Mouse (Mus musculus): ENCODE data around the gene Heca.
"Not testable (repeated sequence)": the region's sequence is repeated elsewhere in the genome, so short reads cannot be mapped to it uniquely, and the experiment has no call there.

The Heca gene

DNA sequence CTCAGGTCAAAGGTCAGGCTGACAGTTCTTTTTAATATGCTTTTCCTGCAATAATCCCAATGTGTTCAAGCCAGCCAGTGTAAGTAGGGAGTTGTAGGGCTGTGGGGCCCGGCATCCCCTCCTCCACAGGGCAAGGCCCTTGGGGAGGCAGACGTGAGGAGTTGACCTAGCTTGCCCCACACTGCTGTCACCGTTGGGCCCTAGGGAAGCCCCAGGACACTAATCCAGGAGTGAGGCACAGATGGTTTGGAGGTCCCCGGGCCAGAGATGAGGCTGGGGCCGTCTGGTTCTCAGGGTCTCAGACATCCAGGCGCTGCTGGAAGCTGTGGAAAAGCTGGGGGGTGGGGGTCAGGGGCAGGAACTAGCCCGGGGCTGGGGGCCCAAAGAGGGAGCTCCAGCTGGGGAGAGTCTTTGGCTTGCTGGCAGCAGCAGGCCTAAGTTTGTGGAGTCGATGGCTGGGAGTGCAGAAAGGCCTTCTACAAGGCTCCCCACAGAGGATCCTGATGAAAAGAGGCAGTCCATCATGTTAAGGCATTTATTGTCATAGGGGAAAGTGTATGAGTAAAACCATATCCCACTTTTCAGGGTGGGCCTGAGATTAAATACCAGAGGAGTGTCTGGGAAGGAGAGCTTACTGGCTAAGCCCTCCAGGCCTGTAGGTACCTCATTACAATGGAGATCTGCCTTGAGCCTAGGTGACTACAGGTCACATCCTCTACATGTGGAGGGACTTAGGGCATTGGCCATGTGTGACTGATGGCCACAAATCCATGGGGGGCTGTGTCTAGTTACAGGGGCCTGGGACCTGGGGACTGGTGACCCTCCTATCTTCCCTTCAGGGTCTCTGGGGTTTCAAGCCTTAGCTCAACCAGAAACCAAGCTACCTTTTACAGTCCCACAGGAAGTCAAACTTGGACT lies 69.6 kb downstream of the Heca start:
- DNase-seq = no peak

DNA sequence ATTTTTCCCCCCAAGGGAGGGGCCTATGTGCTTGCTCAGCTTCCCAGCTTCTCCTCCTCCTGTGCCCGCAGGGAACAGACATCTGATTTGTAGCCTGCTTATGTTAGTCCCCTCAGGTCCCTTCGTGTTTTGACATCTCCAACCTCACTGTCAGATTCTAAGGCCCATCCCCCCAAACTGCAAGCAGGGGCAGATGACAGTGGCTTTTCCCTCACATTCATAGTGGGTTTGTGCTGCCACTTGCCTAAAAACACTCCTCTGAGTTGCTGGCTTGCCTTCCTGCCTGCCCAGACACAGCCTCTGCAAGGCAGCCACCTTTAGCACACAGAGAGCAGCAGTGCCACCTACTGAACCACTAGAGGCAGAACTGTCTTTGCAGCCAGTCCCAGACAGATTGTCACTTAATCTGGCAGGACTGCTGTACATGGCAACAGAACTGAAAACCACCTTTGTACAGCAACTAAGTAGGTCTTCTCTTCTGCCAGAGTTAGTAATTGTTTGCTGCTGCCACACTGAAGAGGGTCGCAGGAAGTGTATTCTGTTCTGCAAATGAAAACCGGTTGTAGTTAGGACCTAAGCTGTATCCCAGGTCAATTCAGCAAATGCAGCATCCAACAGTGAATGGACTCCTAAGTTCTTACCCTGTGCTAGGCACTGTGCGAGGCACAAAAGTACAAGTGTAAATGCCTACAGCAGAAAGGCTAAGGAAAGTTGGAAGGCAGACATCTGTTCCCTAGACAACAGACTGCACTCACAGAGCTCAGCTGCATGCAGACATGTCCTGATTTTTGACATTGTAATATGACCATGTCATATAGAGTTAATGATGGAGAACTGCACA lies 77.8 kb downstream of the Heca start:
- peak; percentile 61 for DNase-seq

GRCm38 (mm10) chr10:17860701-17861480 lies 87.0 kb downstream of the Heca start:
- DNase-seq = no peak

DNA sequence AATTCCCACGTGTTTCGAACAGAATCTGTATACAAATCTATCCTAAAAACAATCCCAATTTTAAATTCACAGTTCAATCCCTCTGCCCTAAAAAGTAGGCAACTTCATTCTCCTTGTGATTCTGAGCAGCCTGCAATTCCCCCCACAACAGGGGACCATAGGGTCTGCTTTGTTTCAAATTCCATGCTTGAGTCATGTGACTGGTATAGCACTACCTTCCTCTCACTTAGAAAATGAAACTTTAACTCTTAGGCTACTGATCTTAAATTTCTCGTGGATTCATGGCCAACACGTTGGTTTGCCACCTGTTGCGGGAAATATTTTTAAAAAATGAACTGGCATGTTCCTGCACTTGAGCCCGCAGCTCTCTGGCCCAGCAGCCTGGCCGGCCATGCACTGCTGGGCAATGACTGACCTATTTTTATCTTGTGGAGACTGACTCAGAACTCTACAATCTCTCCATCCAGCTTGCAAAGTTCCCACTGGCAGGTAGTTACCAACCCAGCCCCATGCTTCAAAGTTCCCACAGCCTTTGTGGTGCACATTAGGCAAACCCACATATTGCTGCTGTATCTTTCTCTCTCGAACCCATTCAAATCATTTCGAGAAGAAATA lies 90.1 kb downstream of the Heca start:
- DNase-seq = no peak

DNA sequence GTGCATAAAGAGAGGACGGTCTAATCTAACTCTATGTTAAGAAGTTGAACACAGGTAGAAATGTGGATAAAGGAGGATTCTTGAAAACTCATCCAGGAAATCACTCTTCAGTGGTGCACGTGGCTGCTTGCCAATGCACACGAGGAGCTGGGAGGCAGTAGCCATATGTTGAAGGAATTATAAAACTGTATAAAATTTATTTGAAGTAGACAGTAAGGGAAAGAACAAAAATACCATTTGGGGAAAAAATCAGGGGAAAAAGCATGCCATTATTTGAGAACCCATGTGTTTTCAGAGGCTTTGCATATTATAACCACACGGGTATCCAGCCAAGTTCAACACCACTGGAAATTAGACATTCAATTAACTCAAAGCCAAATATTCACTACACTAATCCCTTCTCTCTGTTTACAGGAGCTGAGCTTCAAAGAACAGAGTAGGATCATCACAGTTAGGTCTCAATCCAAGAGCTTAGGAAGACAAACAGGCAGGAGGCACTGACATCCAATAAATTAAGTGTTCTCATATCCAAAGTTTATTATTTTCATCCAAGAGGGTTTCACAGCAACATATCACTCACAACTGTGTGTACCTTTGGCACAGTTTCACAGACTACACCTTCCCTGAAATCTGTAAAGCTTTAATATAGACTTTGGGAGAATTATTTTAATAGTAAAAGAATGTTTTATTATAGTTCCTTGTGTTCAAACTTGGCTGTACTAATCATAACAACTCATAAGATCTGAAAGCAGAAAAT lies 102.9 kb downstream of the Heca start:
- DNase-seq = no peak

- no peak for DNase-seq
Observed at GRCm38 (mm10) chr10:17842030-17842429, 105.8 kb downstream of the Heca start.

DNA sequence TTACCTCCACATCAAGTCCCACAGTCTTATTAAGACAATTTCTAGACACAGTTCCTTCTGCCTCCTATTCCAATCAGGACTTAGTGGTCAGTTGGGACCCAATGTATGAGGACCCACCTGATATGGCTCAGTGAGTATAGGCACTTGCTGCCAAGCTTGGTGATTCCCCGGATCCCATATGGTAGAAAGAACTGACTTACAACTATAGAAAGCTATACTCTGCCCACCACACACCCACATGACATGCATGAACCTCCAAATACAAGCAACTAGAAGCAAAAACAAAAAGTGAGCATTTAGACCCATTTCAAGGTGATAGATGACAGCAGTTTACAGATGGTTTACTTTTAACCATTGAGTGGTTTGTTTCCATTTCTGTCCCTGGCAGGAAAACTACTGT lies 111.6 kb downstream of the Heca start:
- no peak for DNase-seq

- DNase-seq = no peak
Observed at GRCm38 (mm10) chr10:17835031-17835430, 112.8 kb downstream of the Heca start.

DNA sequence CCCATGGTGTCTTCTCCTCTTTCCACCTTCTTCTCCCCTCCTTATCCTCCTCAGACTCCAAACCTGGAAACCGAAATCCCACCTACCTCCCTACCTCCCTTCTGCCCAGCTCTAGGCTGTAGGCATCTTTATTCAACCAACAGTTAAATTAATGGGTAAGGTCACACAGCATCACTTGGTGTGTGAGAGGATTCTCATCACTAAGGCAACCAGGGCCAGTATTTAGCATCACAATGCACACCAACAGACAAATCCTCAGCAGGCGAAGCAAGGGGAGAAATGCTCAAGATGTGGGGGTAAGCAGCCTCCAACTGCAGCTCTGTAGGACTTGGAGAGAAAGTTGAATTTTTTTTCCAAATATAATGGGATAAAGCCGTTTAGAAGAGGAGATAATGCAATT lies 116.8 kb downstream of the Heca start:
- no peak for DNase-seq

- no peak for DNase-seq
Observed at GRCm38 (mm10) chr10:17829205-17829604, 118.7 kb downstream of the Heca start.

DNA sequence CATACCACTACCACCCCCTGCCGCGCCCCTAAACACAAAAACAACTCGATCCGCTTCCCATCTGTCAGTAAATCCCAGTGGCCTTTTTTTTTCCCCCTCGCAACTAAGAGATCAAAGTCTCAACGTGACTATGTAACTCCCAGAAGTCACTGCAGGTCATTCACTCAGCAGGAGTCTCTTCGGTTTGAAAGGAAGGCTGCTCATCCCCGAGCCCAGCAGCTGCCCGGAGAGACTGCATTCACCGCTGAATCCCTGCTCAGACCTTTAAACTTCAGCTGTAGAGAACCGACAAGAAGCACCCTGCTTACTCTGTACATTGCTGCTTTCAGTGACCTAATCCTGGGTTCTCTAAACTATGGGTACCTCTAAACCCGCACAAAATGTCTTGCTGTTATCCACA lies 120.5 kb downstream of the Heca start:
- no peak for DNase-seq

GRCm38 (mm10) chr10:17820422-17820821 lies 127.4 kb downstream of the Heca start:
- DNase-seq = not testable (repeated sequence)
